Mouse (Mus musculus) cerebellum, adult 2 months (tissue): ENCODE results near the gene Ifnb1. TPM values are rescaled to one million over a fixed set of nuclear protein-coding genes. Genes with fewer than 3 reads are reported as not detected.

ENCODE experiments used
- DNase-seq, 2 experiments: peaks; one replicate each; pipeline ENCODE4 v3.0.0; 2021
- H3K27ac ChIP-seq: fragments of 200-500 bp; 2 replicates; pipeline ENCODE4 v1.5.1; 2012; ENCODE audit warnings: low read length, control low read depth, inconsistent platforms; ENCODE audit not compliant: insufficient read depth
- H3K27me3 ChIP-seq: fragments of 200-500 bp; 2 replicates; pipeline ENCODE4 v1.6.1; 2012; ENCODE audit warnings: inconsistent platforms, mild to moderate bottlenecking, low read length, moderate library complexity; ENCODE audit not compliant: control insufficient read depth, insufficient read depth
- H3K4me1 ChIP-seq: fragments of 200-500 bp; 2 replicates; pipeline ENCODE4 v1.6.1; 2011; ENCODE audit warnings: low read length; ENCODE audit not compliant: control insufficient read depth, insufficient read depth
- H3K4me3 ChIP-seq: fragments of 200-500 bp; replicated peaks from 2 replicates; pipeline ENCODE3; 2011; ENCODE audit warnings: mild to moderate bottlenecking, low read depth, low read length, control low read depth; ENCODE audit not compliant: insufficient read depth
- CTCF ChIP-seq: fragments of 200-500 bp; IDR thresholded peaks from 2 replicates; pipeline ENCODE4 v1.5.1; 2011; ENCODE audit warnings: low read depth, mild to moderate bottlenecking, control low read depth, low read length, moderate library complexity, borderline replicate concordance; ENCODE audit not compliant: insufficient read depth
- POLR2A ChIP-seq: fragments of 200-500 bp; IDR thresholded peaks from 2 replicates; pipeline ENCODE4 v1.6.1; 2011; ENCODE audit warnings: low read length, control low read depth, borderline replicate concordance; ENCODE audit not compliant: insufficient read depth
- WGBS: fragments of 180-500 bp; shearing (Covaris S2); methylation state at CpG from one replicate; pipeline ENCODE4 v1.1.7; 2018; 5-methylcytosine and 5-hydroxymethylcytosine counted together
- polyA plus RNA-seq: library from polyadenylated mRNA; depleted of rRNA; stranded (reverse); fragments of >200 nt; gene quantifications from 2 replicates; pipeline ENCODE4 v1.2.3, GENCODE M21; 2012

Gene Ifnb1
- polyA plus RNA-seq, 1 experiment = not detected

DNA sequence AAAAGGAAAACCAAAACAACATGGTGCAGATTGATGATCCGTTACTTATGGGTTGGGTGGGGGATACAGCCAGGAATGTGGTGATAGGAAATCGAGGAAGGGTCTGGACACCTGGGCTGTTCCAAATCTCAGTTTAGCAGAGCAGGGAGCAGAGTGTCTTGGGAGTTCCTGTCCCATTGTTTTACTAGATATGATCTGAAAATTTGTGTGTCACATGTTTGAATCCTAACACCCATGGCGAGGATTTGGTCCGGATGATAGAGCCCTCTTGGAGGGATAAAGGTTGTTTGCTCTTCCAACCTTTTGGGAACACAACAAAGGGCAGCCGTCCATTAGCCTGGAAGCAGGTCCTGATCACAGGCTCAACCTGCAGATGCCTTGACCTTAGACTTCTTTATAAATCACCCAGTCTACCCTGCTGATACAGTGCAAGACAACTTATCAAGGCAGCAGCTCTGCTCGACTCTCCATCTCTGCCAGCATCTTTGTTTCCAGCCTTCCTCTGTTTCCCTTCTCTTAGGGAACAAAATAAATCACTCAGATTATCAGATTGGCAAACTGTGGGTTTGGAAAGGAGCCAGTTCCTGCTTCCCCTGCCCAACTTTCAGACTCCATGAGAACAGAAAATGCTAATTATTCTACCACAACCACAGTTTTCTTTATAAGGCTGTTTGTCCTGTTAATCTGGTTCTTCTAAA is 26.1 kb downstream of the Ifnb1 start:
- 63% methylated on average over 6 of the region's 6 CpGs for WGBS
- H3K4me1 ChIP-seq = no peaks in the 10 kb centered on the region
- H3K4me3 ChIP-seq = no peak overlapping the region
- TF ChIP-seq POLR2A (no peak), CTCF (no peak)
- no peaks in the 10 kb centered on the region for H3K27me3 ChIP-seq
- no peak overlapping the region for H3K27ac ChIP-seq
- DNase-seq = no peak

DNA sequence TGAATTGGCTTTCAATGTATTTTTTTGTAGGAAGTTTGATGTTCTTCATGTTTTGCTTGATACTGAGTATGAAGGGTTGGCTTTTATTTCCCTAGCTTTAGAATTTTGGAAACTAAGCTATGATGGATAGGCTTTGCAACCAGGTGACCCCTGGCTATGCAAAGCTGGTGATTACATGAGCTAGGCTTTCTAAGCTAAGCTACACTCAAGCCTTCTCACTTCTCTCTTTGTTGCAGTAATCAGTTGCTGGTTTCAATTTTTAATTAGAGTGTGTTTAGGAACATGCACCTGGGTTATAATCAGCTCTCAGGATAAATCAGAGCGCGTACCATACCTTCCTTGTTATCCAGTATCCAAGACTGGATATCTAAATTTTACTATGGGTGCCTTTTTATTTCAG is 33.0 kb downstream of the Ifnb1 start:
- Histone ChIP-seq H3K4me1 (no peaks in the 10 kb centered on the region), H3K27ac (no peak overlapping the region), H3K27me3 (no peaks in the 10 kb centered on the region), H3K4me3 (no peak overlapping the region)
- DNase-seq = no peak
- over 99% methylated on average over 2 of the region's 2 CpGs for WGBS
- TF ChIP-seq POLR2A = no peak
- no peak for TF ChIP-seq CTCF

DNA sequence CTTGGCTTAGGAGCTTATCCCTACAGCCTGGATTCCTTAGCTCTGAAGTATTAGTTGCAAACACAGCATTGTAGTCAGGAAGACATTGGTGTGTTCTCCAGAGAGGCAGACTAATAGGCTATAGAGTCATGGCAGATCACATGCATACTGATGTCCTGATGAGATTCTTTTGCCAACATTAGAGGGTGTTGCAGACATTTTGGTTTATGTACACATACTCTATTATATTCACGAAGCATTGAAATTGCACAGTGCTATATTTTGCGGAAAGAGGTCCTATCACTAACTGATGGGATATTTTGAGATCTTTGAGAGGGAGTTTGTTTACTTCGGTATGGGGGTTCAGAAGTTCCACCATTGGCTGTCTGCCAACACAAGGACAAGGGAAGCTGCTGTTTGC is 34.5 kb downstream of the Ifnb1 start:
- Histone ChIP-seq H3K27ac (no peak overlapping the region), H3K27me3 (no peaks in the 10 kb centered on the region), H3K4me1 (no peaks in the 10 kb centered on the region), H3K4me3 (no peak overlapping the region)
- TF ChIP-seq POLR2A = no peak
- TF ChIP-seq CTCF = no peak
- no peak for DNase-seq
- 71% methylated on average over 3 of the region's 3 CpGs for WGBS

DNA sequence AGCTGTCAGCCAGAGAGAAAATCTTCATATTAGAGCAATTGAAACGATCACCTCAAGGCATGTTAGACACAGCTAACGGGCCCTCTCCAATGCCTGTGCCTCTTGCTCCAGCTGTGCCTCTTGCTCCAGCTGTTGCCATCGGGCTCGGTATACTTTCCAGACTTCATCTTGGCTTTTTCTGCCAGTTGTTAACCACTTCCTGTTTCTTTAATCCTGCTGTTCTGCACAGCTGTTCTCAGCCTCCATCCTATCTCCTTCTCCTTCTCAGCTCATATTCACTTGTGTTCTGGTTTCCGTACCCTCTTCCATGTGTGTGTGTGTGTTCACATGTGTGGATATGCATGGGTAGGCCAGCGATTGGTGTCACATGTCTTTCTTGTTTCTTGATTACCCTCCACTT is 42.4 kb downstream of the Ifnb1 start:
- Histone ChIP-seq H3K4me3 (no peak overlapping the region), H3K27me3 (no peaks in the 10 kb centered on the region; the same call in 1 of the 2 replicates), H3K4me1 (no peaks in the 10 kb centered on the region), H3K27ac (no peak overlapping the region)
- 86% methylated on average over 6 of the region's 6 CpGs for WGBS
- no peak for TF ChIP-seq CTCF
- no peak for TF ChIP-seq POLR2A
- DNase-seq = no peak

DNA sequence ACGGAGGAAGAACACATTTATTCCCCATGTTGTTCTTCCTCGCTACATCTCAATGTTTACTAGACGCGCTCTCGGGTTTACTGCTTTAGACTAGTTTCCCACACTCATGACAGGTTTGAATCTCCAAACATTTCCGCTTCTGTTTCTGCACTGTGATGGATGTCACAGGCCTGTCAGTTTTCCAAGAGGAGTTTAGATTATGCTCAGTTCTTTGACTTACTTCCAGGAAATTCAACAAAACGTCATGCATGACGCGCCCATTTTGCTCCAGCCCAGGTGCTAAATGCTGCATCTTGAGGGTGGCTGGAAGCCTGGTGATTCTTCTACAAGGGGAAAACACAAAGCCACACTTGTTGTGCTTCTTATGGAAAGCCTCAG is 43.8 kb downstream of the Ifnb1 start:
- no peak overlapping the region for H3K27ac ChIP-seq
- 72% methylated on average over 9 of the region's 9 CpGs for WGBS
- no peaks in the 10 kb centered on the region for H3K4me1 ChIP-seq
- H3K4me3 ChIP-seq = no peak overlapping the region
- DNase-seq = no peak
- TF ChIP-seq POLR2A (no peak), CTCF (no peak)
- H3K27me3 ChIP-seq = no peaks in the 10 kb centered on the region; the same call in 1 of the 2 replicates

DNA sequence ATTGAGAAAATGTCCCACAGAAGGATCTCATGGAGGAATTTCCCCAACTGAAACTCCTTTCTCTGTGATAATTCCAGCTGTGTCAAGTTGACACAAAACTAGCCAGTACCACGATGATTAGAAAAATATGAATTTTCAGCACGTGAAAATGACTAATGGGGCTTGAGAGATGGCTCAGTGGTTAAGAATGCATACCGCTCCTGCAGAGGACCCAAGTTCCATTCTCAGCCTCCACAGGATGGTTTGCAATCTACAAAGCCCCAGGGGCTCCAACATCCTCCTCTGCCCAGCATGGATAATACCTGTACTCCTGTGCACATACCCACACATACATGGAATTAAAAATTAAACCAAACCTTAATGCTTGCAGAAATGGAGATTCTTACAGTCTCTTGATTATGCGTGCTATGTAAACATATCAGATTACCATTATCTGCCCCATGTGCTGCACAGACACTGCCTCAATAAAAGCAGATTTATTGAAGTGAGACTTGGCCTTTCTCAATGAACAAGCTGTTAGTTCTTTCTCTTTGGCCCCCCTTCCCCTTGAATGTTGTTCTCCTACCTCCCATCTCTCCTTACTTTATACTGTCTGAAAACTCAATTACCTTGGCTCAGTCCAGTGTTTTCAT is 44.3 kb downstream of the Ifnb1 start:
- no peak for TF ChIP-seq CTCF

DNA sequence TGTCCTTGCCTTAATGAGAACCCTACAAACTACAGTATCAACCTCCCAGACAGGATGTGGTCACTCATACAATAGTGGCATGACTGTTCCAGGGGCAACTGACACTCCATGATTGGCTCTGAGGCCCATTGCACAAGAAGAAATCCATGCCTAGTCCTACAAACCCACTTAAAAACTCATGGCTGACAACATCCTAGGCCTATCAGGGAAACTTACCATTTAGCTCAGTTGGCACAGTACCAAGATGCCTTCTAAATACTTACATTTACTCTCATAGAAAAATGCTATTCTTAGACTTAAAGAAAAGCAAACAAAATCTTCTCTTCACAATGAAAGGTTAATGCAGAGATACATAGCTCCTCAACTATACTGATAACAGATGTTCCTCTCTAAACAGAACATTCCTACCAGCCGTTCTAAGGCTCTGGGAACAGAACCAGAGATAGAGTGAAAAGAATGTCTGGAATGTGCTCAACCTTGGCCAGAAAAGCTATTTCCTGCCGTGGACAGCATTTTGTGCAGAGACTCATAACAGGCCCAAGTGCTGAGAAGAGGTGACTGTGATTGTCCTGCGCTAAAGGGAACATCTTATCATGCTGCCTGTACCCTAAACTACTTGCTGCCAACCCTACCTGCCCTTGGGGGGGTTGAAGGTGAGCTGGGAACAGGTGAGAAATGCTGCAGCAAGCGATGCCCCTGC is 45.9 kb downstream of the Ifnb1 start:
- H3K4me1 ChIP-seq = no peaks in the 10 kb centered on the region
- no peak for DNase-seq
- no peaks in the 10 kb centered on the region; the same call in 1 of the 2 replicates for H3K27me3 ChIP-seq
- no peak overlapping the region for H3K27ac ChIP-seq
- WGBS = 50% methylated on average over 4 of the region's 4 CpGs
- TF ChIP-seq CTCF (no peak), POLR2A (no peak)
- no peak overlapping the region for H3K4me3 ChIP-seq

More for the DNA sequence above, 44.3 kb downstream of the Ifnb1 start:
- 89% methylated on average over 4 of the region's 4 CpGs for WGBS
- H3K27ac ChIP-seq = no peak overlapping the region
- H3K27me3 ChIP-seq = no peaks in the 10 kb centered on the region; the same call in 1 of the 2 replicates
- no peaks in the 10 kb centered on the region for H3K4me1 ChIP-seq
- no peak overlapping the region for H3K4me3 ChIP-seq
- no peak for DNase-seq
